ENCODE assay signal across 8 mouse cellular contexts in genomic region chr17:26939973-26940300, GRCm38 (mm10). TPM values are rescaled to one million over a fixed set of nuclear protein-coding genes. Genes with fewer than 3 reads are reported as not detected.
DNase-seq lines count a peak whose midpoint lies in the region; ATAC-seq and TF ChIP-seq lines count a peak whose summit lies in the region.

No protein-coding gene starts in this region.

- no peak for DNase-seq in left cerebral cortex, adult 2 months (ENCODE audit: extremely low spot score in 1 of 2, low spot score in 2 of 2)
- no peak for DNase-seq in left cerebral cortex, postnatal 36 days (ENCODE audit: low spot score in 2 of 2)
- DNase-seq in intestine, embryonic 14.5 days (ENCODE audit: low spot score) = no peak
- no peak for DNase-seq in adrenal gland, adult (ENCODE audit: inconsistent age in 2 of 2, low spot score in 1 of 2)
- no peak for DNase-seq in spleen, postnatal 36 days (ENCODE audit: low spot score in 2 of 2)

- peaks cover 24% of the 10 kb centered on the region for H3K36me3 ChIP-seq in embryonic facial prominence, embryonic 12.5 days
- peaks cover 24% of the 10 kb centered on the region; the same call in 1 of the 2 replicates for H3K36me3 ChIP-seq in intestine, embryonic 14.5 days (ENCODE audit: control insufficient read depth, insufficient read depth, low read length)
- H3K36me3 ChIP-seq in myocyte (ENCODE audit: control insufficient read depth, insufficient read depth) = no peaks in the 10 kb centered on the region

- H3K27ac ChIP-seq in left cerebral cortex, adult 2 months = peak overlapping the region; percentile 96
- H3K27ac ChIP-seq in embryonic facial prominence, embryonic 12.5 days = peak overlapping the region; percentile 97
- H3K27ac ChIP-seq in intestine, embryonic 14.5 days (ENCODE audit: low read depth) = peak overlapping the region; percentile 92

- ATAC-seq in embryonic facial prominence, embryonic 12.5 days (ENCODE audit: insufficient number of reproducible peaks, insufficient read depth, low FRiP score, low TSS enrichment) = no peak
- ATAC-seq in intestine, embryonic 14.5 days (replicated peaks; ENCODE audit: low FRiP score, low TSS enrichment, low read depth) = no peak; the same call in 1 of the 2 replicates
- no peak for ATAC-seq in cerebellum, adult (ENCODE audit: insufficient number of reproducible peaks, low FRiP score, low TSS enrichment)

- peak overlapping the region; percentile 58 for H3ac ChIP-seq in myocyte (ENCODE audit: control insufficient read depth, insufficient read length)

- H3K27me3 ChIP-seq in embryonic facial prominence, embryonic 12.5 days = no peaks in the 10 kb centered on the region
- H3K27me3 ChIP-seq in intestine, embryonic 14.5 days (replicated peaks; ENCODE audit: control insufficient read depth, insufficient read depth, low read length) = no peaks in the 10 kb centered on the region
- no peaks in the 10 kb centered on the region for H3K27me3 ChIP-seq in myocyte (ENCODE audit: control insufficient read depth, insufficient read depth, insufficient read length)

- intact Hi-C loops in left cerebral cortex, adult 2 months (cut with DNase I) = no loop called here
- intact Hi-C loops in left cerebral cortex, postnatal 36 days (cut with DNase I) = loop anchor here (10.0 kb wide), 1 partner anchor 185 kb away; no protein-coding TSS in a partner anchor

- peaks cover 40% of the 10 kb centered on the region for H3K4me1 ChIP-seq in embryonic facial prominence, embryonic 12.5 days
- peaks cover 36% of the 10 kb centered on the region for H3K4me1 ChIP-seq in intestine, embryonic 14.5 days (replicated peaks; ENCODE audit: control insufficient read depth, insufficient read depth, low read length)

- TF ChIP-seq POLR2A in myocyte (IDR thresholded peaks at IDR 0.05; ENCODE audit: insufficient read length, low read depth) = no peak

- peak overlapping the region; percentile 77 for H3K9ac ChIP-seq in embryonic facial prominence, embryonic 12.5 days
- peak overlapping the region; percentile 49 for H3K9ac ChIP-seq in intestine, embryonic 14.5 days (ENCODE audit: low read length)

- 0% methylated on average over 3 of the region's 3 CpGs for WGBS in embryonic facial prominence, embryonic 12.5 days
- 2% methylated on average over 3 of the region's 3 CpGs for WGBS in intestine, embryonic 14.5 days

- no peaks in the 10 kb centered on the region for H3K9me3 ChIP-seq in embryonic facial prominence, embryonic 12.5 days
- H3K9me3 ChIP-seq in intestine, embryonic 14.5 days (ENCODE audit: control insufficient read depth, low read length) = no peaks in the 10 kb centered on the region

- peaks cover 13% of the 10 kb centered on the region for H3K79me2 ChIP-seq in myocyte (ENCODE audit: control insufficient read depth, insufficient read depth)

- peak overlapping the region; percentile 53 for H3K4me3 ChIP-seq in left cerebral cortex, adult 2 months
- H3K4me3 ChIP-seq in embryonic facial prominence, embryonic 12.5 days = peak overlapping the region; percentile 74
- H3K4me3 ChIP-seq in intestine, embryonic 14.5 days (ENCODE audit: low read depth, low read length) = peak overlapping the region; percentile 77
- peak overlapping the region; percentile 71 for H3K4me3 ChIP-seq in myocyte

- peak overlapping the region; percentile 97 for H3K4me2 ChIP-seq in embryonic facial prominence, embryonic 12.5 days (replicated peaks)
- peak overlapping the region; percentile 74 for H3K4me2 ChIP-seq in intestine, embryonic 14.5 days (ENCODE audit: low read length)
- peak overlapping the region; percentile 84 for H3K4me2 ChIP-seq in myocyte (ENCODE audit: low read depth)

- TF ChIP-seq CTCF in left cerebral cortex, adult 2 months (IDR thresholded peaks at IDR 0.05) = no peak

TF ChIP-seq in myocyte, 11 proteins besides CTCF, POLR2A, EP300 and RAD21:
- peak in 1 of 3 experiments; percentile 57 for TF ChIP-seq MYOG (IDR thresholded peaks at IDR 0.05; ENCODE audit: control insufficient read depth in 1 of 3, insufficient read depth in 1 of 3, insufficient read length in 2 of 3, low read depth in 2 of 3)
- no peak for TF ChIP-seq CEBPB (IDR thresholded peaks at IDR 0.05; ENCODE audit: insufficient read depth, poor library complexity, severe bottlenecking)
- TF ChIP-seq E2F4 (IDR thresholded peaks at IDR 0.05; ENCODE audit: insufficient read depth) = no peak
- peak in 1 of 3 experiments; percentile 0 for TF ChIP-seq MYOD1 (IDR thresholded peaks at IDR 0.05; ENCODE audit: control insufficient read depth in 1 of 3, insufficient read length in 2 of 3, low read depth in 2 of 3)
- no peak for TF ChIP-seq POLR2AphosphoS2 (IDR thresholded peaks at IDR 0.05; ENCODE audit: insufficient read length, low read depth)

RNA-seq across cellular contexts. Expression of gene Cuta, which starts 0.6 kb away (rescaled TPM):
- 100 to 1,000 TPM; 103 to 110 TPM for total RNA-seq in left cerebral cortex, adult 2 months (2021)
- 100 to 1,000 TPM in 1 of 2 experiments, 10 to 100 TPM in 1; 99.1 to 111 TPM for total RNA-seq in left cerebral cortex, postnatal 36 days (2021)
- polyA plus RNA-seq in embryonic facial prominence, embryonic 12.5 days (2016; fragmentation: Nextera tagmentation; extraction: Ambion mirVana) = 172 and 174 TPM in 2 replicates
- polyA plus RNA-seq in intestine, embryonic 14.5 days (2014; fragmentation: Nextera tagmentation; extraction: Ambion mirVana) = 195 and 197 TPM in 2 replicates
- 169 TPM for polyA plus RNA-seq in myocyte (2012; fragmentation: generic; extraction: Trizol)

RNA-seq across cellular contexts. Expression of gene Syngap1, which starts 1.1 kb away (rescaled TPM):
- total RNA-seq in left cerebral cortex, adult 2 months (2021) = 100 to 1,000 TPM; 452 to 471 TPM
- 100 to 1,000 TPM; 419 to 475 TPM for total RNA-seq in left cerebral cortex, postnatal 36 days (2021)
- polyA plus RNA-seq in embryonic facial prominence, embryonic 12.5 days (2016; fragmentation: Nextera tagmentation; extraction: Ambion mirVana) = 2.5 and 4.0 TPM in 2 replicates
- 2.2 and 2.4 TPM in 2 replicates for polyA plus RNA-seq in intestine, embryonic 14.5 days (2014; fragmentation: Nextera tagmentation; extraction: Ambion mirVana)
- 5.2 TPM for polyA plus RNA-seq in myocyte (2012; fragmentation: generic; extraction: Trizol)

RNA-seq across cellular contexts. Expression of gene Phf1, which starts 7.1 kb away (rescaled TPM):
- total RNA-seq in left cerebral cortex, adult 2 months (2021) = 10 to 100 TPM; 33.8 to 39.5 TPM
- 10 to 100 TPM; 28.9 to 30.8 TPM for total RNA-seq in left cerebral cortex, postnatal 36 days (2021)
- polyA plus RNA-seq in embryonic facial prominence, embryonic 12.5 days (2016; fragmentation: Nextera tagmentation; extraction: Ambion mirVana) = 13.9 and 17.1 TPM in 2 replicates
- polyA plus RNA-seq in intestine, embryonic 14.5 days (2014; fragmentation: Nextera tagmentation; extraction: Ambion mirVana) = 6.0 and 6.4 TPM in 2 replicates
- 9.6 TPM for polyA plus RNA-seq in myocyte (2012; fragmentation: generic; extraction: Trizol)

RNA-seq across cellular contexts. Expression of gene Kifc5b, which starts 23.0 kb away (rescaled TPM):
- 1 to 10 TPM; 3.3 to 4.6 TPM for total RNA-seq in left cerebral cortex, adult 2 months (2021)
- total RNA-seq in left cerebral cortex, postnatal 36 days (2021) = 1 to 10 TPM; 1.9 to 4.2 TPM
- 7.9 and 9.7 TPM in 2 replicates for polyA plus RNA-seq in embryonic facial prominence, embryonic 12.5 days (2016; fragmentation: Nextera tagmentation; extraction: Ambion mirVana)
- 5.2 and 8.1 TPM in 2 replicates for polyA plus RNA-seq in intestine, embryonic 14.5 days (2014; fragmentation: Nextera tagmentation; extraction: Ambion mirVana)
- polyA plus RNA-seq in myocyte (2012; fragmentation: generic; extraction: Trizol) = 15.4 TPM

RNA-seq across cellular contexts. Expression of gene Zbtb9, which starts 33.0 kb away (rescaled TPM):
- 10 to 100 TPM; 16.3 to 18.3 TPM for total RNA-seq in left cerebral cortex, adult 2 months (2021)
- total RNA-seq in left cerebral cortex, postnatal 36 days (2021) = 10 to 100 TPM; 14.9 to 16.7 TPM
- 16.1 and 17.1 TPM in 2 replicates for polyA plus RNA-seq in embryonic facial prominence, embryonic 12.5 days (2016; fragmentation: Nextera tagmentation; extraction: Ambion mirVana)
- 9.8 and 12.8 TPM in 2 replicates for polyA plus RNA-seq in intestine, embryonic 14.5 days (2014; fragmentation: Nextera tagmentation; extraction: Ambion mirVana)
- 8.8 TPM for polyA plus RNA-seq in myocyte (2012; fragmentation: generic; extraction: Trizol)
